Mouse (Mus musculus) right cerebral cortex, postnatal 14 days (tissue): ENCODE data around the gene Apoc2.

Experiments
- DNase-seq: peaks from one replicate; pipeline ENCODE4 v3.0.0; 2022

Apoc2 gene

DNA sequence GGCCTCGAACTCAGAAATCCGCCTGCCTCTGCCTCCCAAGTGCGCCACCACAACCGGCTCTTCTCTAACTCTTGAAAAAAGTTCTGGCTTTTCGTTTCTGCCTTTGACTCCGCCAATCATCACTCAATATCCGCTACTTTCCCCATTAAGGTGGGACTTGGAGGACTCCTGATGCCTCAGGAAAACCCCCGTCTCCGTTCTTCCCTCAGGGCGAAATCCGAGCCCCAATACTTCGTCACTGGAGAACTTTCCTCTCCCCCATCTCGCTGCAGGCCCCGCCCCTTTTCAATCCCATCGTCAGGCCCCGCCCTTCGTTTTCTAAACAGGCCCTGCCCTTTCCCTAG, 49.6 kb downstream of the Apoc2 start:
- DNase-seq = no peak

DNA sequence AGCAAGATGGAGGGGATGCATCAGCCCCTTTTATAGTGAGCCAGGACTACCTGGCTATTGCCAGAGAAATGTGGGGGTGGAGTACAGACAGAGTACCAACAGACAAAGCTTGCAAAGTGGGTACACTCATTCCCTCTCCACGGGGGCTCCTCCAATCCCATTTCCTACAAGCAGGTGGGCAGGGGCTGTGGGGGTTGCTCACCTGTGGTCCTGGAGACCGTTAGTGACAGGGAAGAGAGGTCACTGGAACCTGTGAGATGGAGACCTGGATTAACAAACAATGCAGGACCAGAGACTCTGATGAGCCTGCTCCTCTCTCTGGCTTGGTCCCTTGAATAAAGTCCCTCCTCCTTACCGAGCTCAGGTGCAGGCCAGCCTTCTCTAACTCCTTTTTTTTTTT, 50.0 kb downstream of the Apoc2 start:
- DNase-seq = no peak

- DNase-seq = no peak
Measured at GRCm38 (mm10) chr7:19623433-19623832, 54.3 kb downstream of the Apoc2 start.

GRCm38 (mm10) chr7:19622241-19622640, 55.5 kb downstream of the Apoc2 start:
- DNase-seq = no peak
